Mouse (Mus musculus): ENCODE measurements around the gene Slc29a4.

The Slc29a4 gene

GRCm38 (mm10) chr5:142692248-142692647, at the start of gene Slc29a4:
Gene Slc29a4, plus strand, starts transcription at chr5:142692512.
- DNase-seq (ENCODE audit: low read depth) = no peak

- no peak for DNase-seq (ENCODE audit: low read depth)
Observed at GRCm38 (mm10) chr5:142648162-142648561, 44.1 kb upstream of the Slc29a4 start.

GRCm38 (mm10) chr5:142649460-142650050, 42.8 kb upstream of the Slc29a4 start:
- no peak for DNase-seq (ENCODE audit: low read depth)

- no peak for DNase-seq (ENCODE audit: low read depth)
Observed at GRCm38 (mm10) chr5:142650390-142650789, 41.9 kb upstream of the Slc29a4 start.

GRCm38 (mm10) chr5:142650794-142651497, 41.4 kb upstream of the Slc29a4 start:
- DNase-seq (ENCODE audit: low read depth) = peak; percentile 87

GRCm38 (mm10) chr5:142652266-142652665, 40.0 kb upstream of the Slc29a4 start:
- DNase-seq (ENCODE audit: low read depth) = no peak

- DNase-seq (ENCODE audit: low read depth) = no peak
Observed at GRCm38 (mm10) chr5:142660656-142661434, 31.5 kb upstream of the Slc29a4 start.

GRCm38 (mm10) chr5:142667921-142668320, 24.4 kb upstream of the Slc29a4 start:
- DNase-seq (ENCODE audit: low read depth) = no peak

- DNase-seq (ENCODE audit: low read depth) = no peak
Observed at GRCm38 (mm10) chr5:142668556-142669263, 23.6 kb upstream of the Slc29a4 start.

- no peak for DNase-seq (ENCODE audit: low read depth)
Observed at GRCm38 (mm10) chr5:142669726-142670125, 22.6 kb upstream of the Slc29a4 start.

GRCm38 (mm10) chr5:142673082-142673481, 19.2 kb upstream of the Slc29a4 start:
- no peak for DNase-seq (ENCODE audit: low read depth)

GRCm38 (mm10) chr5:142678141-142678571, 14.2 kb upstream of the Slc29a4 start:
- no peak for DNase-seq (ENCODE audit: low read depth)

GRCm38 (mm10) chr5:142679065-142679464, 13.2 kb upstream of the Slc29a4 start:
- DNase-seq (ENCODE audit: low read depth) = no peak

GRCm38 (mm10) chr5:142681911-142682310, 10.4 kb upstream of the Slc29a4 start:
- no peak for DNase-seq (ENCODE audit: low read depth)

GRCm38 (mm10) chr5:142682529-142682928, 9.8 kb upstream of the Slc29a4 start:
- DNase-seq (ENCODE audit: low read depth) = no peak

GRCm38 (mm10) chr5:142688866-142689265, 3.4 kb upstream of the Slc29a4 start:
- DNase-seq (ENCODE audit: low read depth) = no peak

GRCm38 (mm10) chr5:142690343-142690742, 2.0 kb upstream of the Slc29a4 start:
- DNase-seq (ENCODE audit: low read depth) = no peak

GRCm38 (mm10) chr5:142692971-142693737, 842 bp downstream of the Slc29a4 start:
- no peak for DNase-seq (ENCODE audit: low read depth)

GRCm38 (mm10) chr5:142693738-142694430, 1.6 kb downstream of the Slc29a4 start:
- DNase-seq (ENCODE audit: low read depth) = no peak

GRCm38 (mm10) chr5:142694627-142695340, 2.5 kb downstream of the Slc29a4 start:
- peak; percentile 44 for DNase-seq (ENCODE audit: low read depth)
